Mouse (Mus musculus): ENCODE measurements at regions not wholly inside any gene's neighbourhood (a gene's known extent, or its start where the extent isn't known, plus 50 kb on each side); places are given as distances from the start of the nearest gene placed in this dataset.

DNA sequence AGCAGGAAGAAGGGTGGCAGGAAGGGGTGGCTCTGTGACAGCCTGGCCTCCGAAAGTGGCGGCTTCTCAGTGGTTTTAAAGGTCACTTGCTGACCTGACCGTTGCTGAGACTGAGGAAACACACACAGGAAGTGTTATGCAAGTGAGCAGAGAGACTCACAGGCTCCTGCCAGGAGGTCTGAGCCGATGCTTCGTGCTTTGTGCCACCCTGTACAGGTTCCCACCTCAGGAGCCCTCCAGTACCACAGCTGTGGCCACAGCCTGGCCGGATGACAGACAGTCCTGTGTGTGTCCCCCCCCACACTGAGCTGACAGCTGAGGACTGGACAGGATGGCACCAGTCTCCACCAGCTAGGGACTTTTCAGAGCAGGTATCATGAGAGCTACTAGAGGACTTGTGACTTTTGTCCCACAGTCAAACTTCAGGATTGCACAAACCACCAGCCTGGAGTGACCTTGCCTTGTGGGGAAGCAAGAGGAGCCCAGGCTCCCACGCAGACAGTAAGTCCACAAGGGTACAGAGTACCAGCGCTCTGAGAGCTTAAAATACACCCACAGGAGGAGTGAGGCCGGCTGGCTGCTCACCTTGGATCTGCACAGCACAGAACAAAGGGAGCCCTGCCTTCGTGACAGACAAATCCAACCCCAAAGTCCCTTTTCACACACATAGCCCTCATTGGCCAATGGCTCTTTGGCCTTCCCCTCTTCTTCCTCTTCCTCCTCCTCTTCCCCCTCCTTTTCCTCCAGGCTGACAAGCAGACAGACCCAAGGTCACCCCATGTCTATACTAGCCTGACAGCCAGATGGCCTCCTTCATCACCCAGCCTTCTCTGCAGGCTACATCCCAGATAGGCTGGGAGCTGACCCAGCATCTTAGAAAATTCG is 158.1 kb upstream of the Rreb1 start:
- 0 out of 2 replicates have a peak, but pooled peaks have one; percentile 11 for TF ChIP-seq EP300 (IDR thresholded peaks at IDR 0.05; ENCODE audit: low read length)
- TF ChIP-seq ETS1 (conservative IDR thresholded peaks at IDR 0.05; ENCODE audit: low read depth, low read length): no peak
- no peak for TF ChIP-seq CTCF (conservative IDR thresholded peaks at IDR 0.05 in 1 of 2, IDR thresholded peaks at IDR 0.05 in 1 of 2; ENCODE audit: low read depth in 2 of 2, low read length in 2 of 2)
- no peak for TF ChIP-seq ZMIZ1 (IDR thresholded peaks at IDR 0.05; ENCODE audit: low read depth, low read length)
- TF ChIP-seq POLR2A (IDR thresholded peaks at IDR 0.05; ENCODE audit: low read depth, low read length): no peak
- no peak for TF ChIP-seq MAFK (IDR thresholded peaks at IDR 0.05; ENCODE audit: insufficient replicate concordance, low read length)
- TF ChIP-seq GABPA (IDR thresholded peaks at IDR 0.05; ENCODE audit: insufficient replicate concordance, low read depth, low read length): no peak
- no peak for TF ChIP-seq E2F4 (IDR thresholded peaks at IDR 0.05; ENCODE audit: insufficient replicate concordance, low read depth, low read length)
- no peak for TF ChIP-seq HCFC1 (IDR thresholded peaks at IDR 0.05; ENCODE audit: low read depth, low read length)
